Mouse (Mus musculus) hindbrain, embryonic 14.5 days (tissue): Measurements from ENCODE around the gene Stox2. TPM values are rescaled to one million over a fixed set of nuclear protein-coding genes. Genes with fewer than 3 reads are reported as not detected.
A peak's percentile ranks its signal among the peaks of the same experiment; 100 is the strongest.

Experiments
- ATAC-seq: fragments of 200-750 bp; cut with Nextera tagmentation; 2 replicates; pipeline ENCODE4 v1.8.0; 2017; ENCODE audit warnings: moderate number of reproducible peaks, mild to moderate bottlenecking, moderate TSS enrichment, moderate library complexity; ENCODE audit not compliant: low FRiP score
- DNase-seq: peaks from one replicate; pipeline ENCODE4 v3.0.0-alpha.2; 2015; ENCODE audit warnings: low spot score
- H3K27ac ChIP-seq: fragments of 300-500 bp; sonication (generic); 2 replicates; pipeline ENCODE4 v1.5.1; 2014; ENCODE audit warnings: mild to moderate bottlenecking, moderate library complexity
- H3K27me3 ChIP-seq: fragments of 300-500 bp; sonication (generic); 2 replicates; pipeline ENCODE4 v1.6.1; 2014; ENCODE audit warnings: mild to moderate bottlenecking, low read length, mixed read lengths; ENCODE audit not compliant: control insufficient read depth, insufficient read depth
- H3K36me3 ChIP-seq: fragments of 300-500 bp; sonication (generic); replicated peaks from 2 replicates; pipeline ENCODE4 v1.6.1; 2014; ENCODE audit not compliant: control insufficient read depth, insufficient read depth
- H3K4me1 ChIP-seq: fragments of 300-500 bp; sonication (generic); replicated peaks from 2 replicates; pipeline ENCODE4 v1.6.1; 2014; ENCODE audit warnings: antibody characterized with exemption, low read length, mixed read lengths; ENCODE audit not compliant: control insufficient read depth, insufficient read depth
- H3K4me2 ChIP-seq: fragments of 300-500 bp; sonication (generic); replicated peaks from 2 replicates; pipeline ENCODE4 v1.6.1; 2014; ENCODE audit warnings: mild to moderate bottlenecking, moderate library complexity
- H3K4me3 ChIP-seq: fragments of 300-500 bp; sonication (generic); replicated peaks from 2 replicates; pipeline ENCODE4 v1.5.1; 2014; ENCODE audit warnings: mild to moderate bottlenecking, low read length
- H3K9ac ChIP-seq: fragments of 300-500 bp; sonication (generic); 2 replicates; pipeline ENCODE4 v1.6.1; 2014
- H3K9me3 ChIP-seq: fragments of 300-500 bp; sonication (generic); 2 replicates; pipeline ENCODE4 v1.6.1; 2016; ENCODE audit warnings: low read length; ENCODE audit not compliant: control insufficient read depth
- WGBS: fragments of 180-500 bp; shearing (Covaris S2); extraction: QIAGEN DNeasy Blood & Tissue Kit; methylation state at CpG from one replicate; pipeline ENCODE4 v1.1.7; 2014; 5-methylcytosine and 5-hydroxymethylcytosine counted together
- polyA plus RNA-seq: library from polyadenylated mRNA; unstranded; fragments of >200 nt; fragmentation: Nextera tagmentation; extraction: Ambion mirVana; gene quantifications from 2 replicates; pipeline ENCODE4 v1.2.1, GENCODE M21; 2014

Gene Stox2
- polyA plus RNA-seq, 1 experiment from 2014 or later, result 39.9 TPM

GRCm38 (mm10) chr8:47351914-47352701 is 94.1 kb downstream of the Stox2 start:
- H3K4me2 ChIP-seq, result no peak overlapping the region
- no peaks in the 10 kb centered on the region; the same call in 1 of the 2 replicates for H3K27me3 ChIP-seq
- WGBS, result 73% methylated on average over 21 of the region's 21 CpGs
- no peaks in the 10 kb centered on the region for H3K9me3 ChIP-seq
- H3K36me3 ChIP-seq, result no peaks in the 10 kb centered on the region
- DNase-seq (no peak), ATAC-seq (no peak)
- no peak overlapping the region for H3K9ac ChIP-seq
- H3K4me1 ChIP-seq, result no peaks in the 10 kb centered on the region
- no peak overlapping the region for H3K27ac ChIP-seq
- H3K4me3 ChIP-seq, result no peak overlapping the region

GRCm38 (mm10) chr8:47349082-47349481 is 97.1 kb downstream of the Stox2 start:
- WGBS, result 63% methylated on average over 8 of the region's 8 CpGs
- Histone ChIP-seq H3K9me3 (no peaks in the 10 kb centered on the region), H3K36me3 (no peaks in the 10 kb centered on the region), H3K4me2 (no peak overlapping the region), H3K4me3 (no peak overlapping the region), H3K9ac (no peak overlapping the region), H3K4me1 (0 out of 2 replicates have a peak, but pooled peaks cover 14% of the 10 kb centered on the region), H3K27ac (no peak overlapping the region), H3K27me3 (no peaks in the 10 kb centered on the region; the same call in 1 of the 2 replicates)
- ATAC-seq (no peak), DNase-seq (no peak)

GRCm38 (mm10) chr8:47347809-47348208 is 98.4 kb downstream of the Stox2 start:
- H3K9me3 ChIP-seq, result no peaks in the 10 kb centered on the region
- no peak for ATAC-seq
- H3K27ac ChIP-seq, result no peak overlapping the region
- 31% methylated on average over 6 of the region's 6 CpGs for WGBS
- H3K4me1 ChIP-seq, result 0 out of 2 replicates have a peak, but pooled peaks cover 14% of the 10 kb centered on the region
- H3K4me3 ChIP-seq, result no peak overlapping the region
- DNase-seq, result no peak
- H3K4me2 ChIP-seq, result no peak overlapping the region
- H3K9ac ChIP-seq, result no peak overlapping the region
- no peaks in the 10 kb centered on the region; the same call in 1 of the 2 replicates for H3K27me3 ChIP-seq
- no peaks in the 10 kb centered on the region for H3K36me3 ChIP-seq

- H3K27me3 ChIP-seq, result peaks cover 9% of the 10 kb centered on the region
- H3K4me2 ChIP-seq, result peak overlapping the region; percentile 30
- 0 out of 2 replicates have a peak, but pooled peaks cover 14% of the 10 kb centered on the region for H3K4me1 ChIP-seq
- H3K4me3 ChIP-seq, result 0 out of 2 replicates have a peak overlapping the region, but pooled peaks have one; percentile 2
- H3K27ac ChIP-seq, result peak overlapping the region; percentile 27
- H3K9me3 ChIP-seq, result no peaks in the 10 kb centered on the region
- H3K36me3 ChIP-seq, result no peaks in the 10 kb centered on the region
- 69% methylated on average over 9 of the region's 9 CpGs for WGBS
- ATAC-seq, result peak; percentile 71
- DNase-seq, result peak; percentile 77
- 0 out of 2 replicates have a peak overlapping the region, but pooled peaks have one; percentile 4 for H3K9ac ChIP-seq
These were observed 100.4 kb downstream of the Stox2 start for GRCm38 (mm10) chr8:47345772-47346103.

- 0 out of 2 replicates have a peak overlapping the region, but pooled peaks have one; percentile 2 for H3K4me3 ChIP-seq
- DNase-seq, result no peak
These were observed 100.9 kb downstream of the Stox2 start for GRCm38 (mm10) chr8:47345085-47345771.

GRCm38 (mm10) chr8:47341474-47341873 is 104.7 kb downstream of the Stox2 start:
- Histone ChIP-seq H3K4me3 (no peak overlapping the region), H3K27me3 (peaks cover 9% of the 10 kb centered on the region; the same call in 1 of the 2 replicates), H3K27ac (no peak overlapping the region), H3K9me3 (no peaks in the 10 kb centered on the region), H3K4me2 (no peak overlapping the region), H3K9ac (no peak overlapping the region), H3K4me1 (peaks cover 18% of the 10 kb centered on the region; the same call in 1 of the 2 replicates), H3K36me3 (no peaks in the 10 kb centered on the region)
- 80% methylated on average over 11 of the region's 11 CpGs for WGBS
- ATAC-seq (no peak), DNase-seq (no peak)

More at GRCm38 (mm10) chr8:47345085-47345771, 100.9 kb downstream of the Stox2 start:
- peak; percentile 35; the same call in 1 of the 2 replicates for ATAC-seq
- Histone ChIP-seq H3K36me3 (no peaks in the 10 kb centered on the region), H3K27ac (peak overlapping the region; percentile 27), H3K27me3 (peaks cover 9% of the 10 kb centered on the region), H3K4me1 (0 out of 2 replicates have a peak, but pooled peaks cover 14% of the 10 kb centered on the region), H3K9ac (0 out of 2 replicates have a peak overlapping the region, but pooled peaks have one; percentile 4), H3K4me2 (peak overlapping the region; percentile 30), H3K9me3 (no peaks in the 10 kb centered on the region)
- WGBS, result 9% methylated on average over 15 of the region's 15 CpGs

GRCm38 (mm10) chr8:47338691-47339323 is 107.4 kb downstream of the Stox2 start:
- no peak for ATAC-seq
- H3K9me3 ChIP-seq, result no peaks in the 10 kb centered on the region
- H3K27me3 ChIP-seq, result peaks cover 9% of the 10 kb centered on the region; the same call in 1 of the 2 replicates
- no peak overlapping the region for H3K4me3 ChIP-seq
- H3K36me3 ChIP-seq, result no peaks in the 10 kb centered on the region
- 63% methylated on average over 3 of the region's 3 CpGs for WGBS
- no peak overlapping the region for H3K9ac ChIP-seq
- peaks cover 6% of the 10 kb centered on the region for H3K4me1 ChIP-seq
- H3K27ac ChIP-seq, result no peak overlapping the region
- no peak overlapping the region for H3K4me2 ChIP-seq
- no peak for DNase-seq

- H3K4me3 ChIP-seq, result no peak overlapping the region
- H3K4me2 ChIP-seq, result no peak overlapping the region
- peaks cover 15% of the 10 kb centered on the region for H3K4me1 ChIP-seq
- no peak overlapping the region for H3K9ac ChIP-seq
- WGBS, result 95% methylated on average over 12 of the region's 12 CpGs
- H3K27me3 ChIP-seq, result peaks cover 5% of the 10 kb centered on the region; the same call in 1 of the 2 replicates
- H3K9me3 ChIP-seq, result no peaks in the 10 kb centered on the region
- H3K36me3 ChIP-seq, result no peaks in the 10 kb centered on the region
- ATAC-seq (no peak), DNase-seq (no peak)
- H3K27ac ChIP-seq, result no peak overlapping the region
These were observed 109.7 kb downstream of the Stox2 start for GRCm38 (mm10) chr8:47336433-47336832.

GRCm38 (mm10) chr8:47335940-47336339 is 110.2 kb downstream of the Stox2 start:
- H3K36me3 ChIP-seq, result no peaks in the 10 kb centered on the region
- H3K4me2 ChIP-seq, result no peak overlapping the region
- peaks cover 15% of the 10 kb centered on the region for H3K4me1 ChIP-seq
- WGBS, result 97% methylated on average over 4 of the region's 4 CpGs
- H3K9ac ChIP-seq, result no peak overlapping the region
- H3K27me3 ChIP-seq, result no peaks in the 10 kb centered on the region
- no peak overlapping the region for H3K4me3 ChIP-seq
- no peaks in the 10 kb centered on the region for H3K9me3 ChIP-seq
- no peak overlapping the region for H3K27ac ChIP-seq
- no peak for ATAC-seq
- DNase-seq, result no peak
